Mouse (Mus musculus) gastrocnemius, postnatal 14 days (tissue): ENCODE data around the gene Fbn1. TPM values are rescaled to one million over a fixed set of nuclear protein-coding genes. Genes with fewer than 3 reads are reported as not detected.
A peak's percentile ranks its signal among the peaks of the same experiment; 100 is the strongest.

Source experiments
- DNase-seq: peaks from one replicate; pipeline ENCODE4 v3.0.0; 2021; ENCODE audit warnings: mixed read lengths
- intact Hi-C: fragments of 180-260 bp; cut with DNase I; formaldehyde crosslinking; loops from one replicate; pipeline ENCODE4 v1.15.1; 2025; ENCODE audit warnings: low total_unique reads
- total RNA-seq, 2 experiments: library from RNA; stranded (reverse); gene quantifications; 2 replicates each; pipeline ENCODE4 v1.2.3; 2021

Gene Fbn1
- total RNA-seq, 2 experiments from 2014 or later: 159 to 223 TPM

- no peak for DNase-seq
- intact Hi-C loops: no loop called here
Measured at GRCm38 (mm10) chr2:125473228-125473627, 34.6 kb downstream of the Fbn1 start.

GRCm38 (mm10) chr2:125471721-125472120, 36.1 kb downstream of the Fbn1 start:
- intact Hi-C loops: no loop called here
- DNase-seq: no peak

- peak; percentile 58 for DNase-seq
- intact Hi-C loops: no loop called here
Measured at GRCm38 (mm10) chr2:125470553-125471295, 37.1 kb downstream of the Fbn1 start.

GRCm38 (mm10) chr2:125464036-125464435, 43.8 kb downstream of the Fbn1 start:
- no peak for DNase-seq
- intact Hi-C loops: no loop called here

- intact Hi-C loops: no loop called here
- DNase-seq: no peak
Measured at GRCm38 (mm10) chr2:125459087-125459486, 48.7 kb downstream of the Fbn1 start.

GRCm38 (mm10) chr2:125456059-125456789, 51.6 kb downstream of the Fbn1 start:
- intact Hi-C loops: no loop called here
- DNase-seq: no peak

GRCm38 (mm10) chr2:125454781-125455180, 53.0 kb downstream of the Fbn1 start:
- intact Hi-C loops: no loop called here
- DNase-seq: no peak

- intact Hi-C loops: no loop called here
Measured at GRCm38 (mm10) chr2:125452369-125453097, 55.3 kb downstream of the Fbn1 start.

GRCm38 (mm10) chr2:125449361-125449760, 58.4 kb downstream of the Fbn1 start:
- DNase-seq: no peak
- intact Hi-C loops: no loop called here

More at GRCm38 (mm10) chr2:125452369-125453097, 55.3 kb downstream of the Fbn1 start:
- DNase-seq: no peak

- no peak for DNase-seq
- intact Hi-C loops: no loop called here
Measured at GRCm38 (mm10) chr2:125448881-125449280, 58.9 kb downstream of the Fbn1 start.

GRCm38 (mm10) chr2:125447274-125447898, 60.4 kb downstream of the Fbn1 start:
- intact Hi-C loops: no loop called here
- no peak for DNase-seq

GRCm38 (mm10) chr2:125438381-125438780, 69.4 kb downstream of the Fbn1 start:
- intact Hi-C loops: no loop called here
- no peak for DNase-seq

- intact Hi-C loops: no loop called here
- no peak for DNase-seq
Measured at GRCm38 (mm10) chr2:125436240-125436639, 71.6 kb downstream of the Fbn1 start.

- DNase-seq: no peak
- intact Hi-C loops: no loop called here
Measured at GRCm38 (mm10) chr2:125433524-125433923, 74.3 kb downstream of the Fbn1 start.

GRCm38 (mm10) chr2:125431491-125431890, 76.3 kb downstream of the Fbn1 start:
- intact Hi-C loops: no loop called here
- peak; percentile 54 for DNase-seq

GRCm38 (mm10) chr2:125428811-125429438, 78.9 kb downstream of the Fbn1 start:
- intact Hi-C loops: no loop called here
- peak; percentile 67 for DNase-seq

- DNase-seq: no peak
Measured at GRCm38 (mm10) chr2:125420604-125421003, 87.2 kb downstream of the Fbn1 start.

GRCm38 (mm10) chr2:125419681-125420080, 88.1 kb downstream of the Fbn1 start:
- peak; percentile 30 for DNase-seq
- intact Hi-C loops: no loop called here

More at GRCm38 (mm10) chr2:125420604-125421003, 87.2 kb downstream of the Fbn1 start:
- intact Hi-C loops: no loop called here

- intact Hi-C loops: no loop called here
- no peak for DNase-seq
Measured at GRCm38 (mm10) chr2:125418546-125418945, 89.2 kb downstream of the Fbn1 start.
